Mouse (Mus musculus) intestine, embryonic 16.5 days (tissue): Measurements from ENCODE around the gene Foxp1. TPM values are rescaled to one million over a fixed set of nuclear protein-coding genes. Genes with fewer than 3 reads are reported as not detected.

Experiments used
- ATAC-seq: fragments of 200-750 bp; cut with Nextera tagmentation; 2 replicates; pipeline ENCODE4 v1.8.0; 2017; ENCODE audit warnings: moderate TSS enrichment, moderate library complexity
- H3K27ac ChIP-seq: fragments of 300-500 bp; sonication (generic); 2 replicates; pipeline ENCODE4 v1.5.1; 2014; ENCODE audit warnings: mild to moderate bottlenecking, low read length
- H3K27me3 ChIP-seq: fragments of 300-500 bp; sonication (generic); replicated peaks from 2 replicates; pipeline ENCODE4 v1.6.1; 2014; ENCODE audit warnings: low read length, control low read depth, mixed read lengths; ENCODE audit not compliant: control insufficient read depth, insufficient read depth
- H3K36me3 ChIP-seq: fragments of 300-500 bp; sonication (generic); 2 replicates; pipeline ENCODE4 v1.6.1; 2014; ENCODE audit warnings: low read length, control low read depth; ENCODE audit not compliant: control insufficient read depth, insufficient read depth
- H3K4me1 ChIP-seq: fragments of 300-500 bp; sonication (generic); 2 replicates; pipeline ENCODE4 v1.6.1; 2014; ENCODE audit warnings: low read length, control low read depth, mixed read lengths; ENCODE audit not compliant: control insufficient read depth, insufficient read depth
- H3K4me2 ChIP-seq: fragments of 300-500 bp; sonication (generic); 2 replicates; pipeline ENCODE4 v1.6.1; 2014; ENCODE audit warnings: low read depth, low read length, control low read depth
- H3K4me3 ChIP-seq: fragments of 300-500 bp; sonication (generic); 2 replicates; pipeline ENCODE4 v1.5.1; 2014; ENCODE audit warnings: mild to moderate bottlenecking, low read length
- H3K9ac ChIP-seq: fragments of 300-500 bp; sonication (generic); 2 replicates; pipeline ENCODE4 v1.6.1; 2014; ENCODE audit warnings: low read depth, low read length
- H3K9me3 ChIP-seq: fragments of 300-500 bp; sonication (generic); 2 replicates; pipeline ENCODE4 v1.6.1; 2016; ENCODE audit warnings: low read length, control low read depth; ENCODE audit not compliant: control insufficient read depth
- WGBS: fragments of 180-500 bp; shearing (Covaris S2); extraction: QIAGEN DNeasy Blood & Tissue Kit; methylation state at CpG from one replicate; pipeline ENCODE4 v1.1.7; 2014; 5-methylcytosine and 5-hydroxymethylcytosine counted together
- polyA plus RNA-seq: library from polyadenylated mRNA; unstranded; fragments of >200 nt; fragmentation: Nextera tagmentation; extraction: Ambion mirVana; gene quantifications from 2 replicates; pipeline ENCODE4 v1.2.1, GENCODE M21; 2015

Gene Foxp1
- polyA plus RNA-seq, 1 experiment from 2014 or later, result 74.8 TPM

DNA sequence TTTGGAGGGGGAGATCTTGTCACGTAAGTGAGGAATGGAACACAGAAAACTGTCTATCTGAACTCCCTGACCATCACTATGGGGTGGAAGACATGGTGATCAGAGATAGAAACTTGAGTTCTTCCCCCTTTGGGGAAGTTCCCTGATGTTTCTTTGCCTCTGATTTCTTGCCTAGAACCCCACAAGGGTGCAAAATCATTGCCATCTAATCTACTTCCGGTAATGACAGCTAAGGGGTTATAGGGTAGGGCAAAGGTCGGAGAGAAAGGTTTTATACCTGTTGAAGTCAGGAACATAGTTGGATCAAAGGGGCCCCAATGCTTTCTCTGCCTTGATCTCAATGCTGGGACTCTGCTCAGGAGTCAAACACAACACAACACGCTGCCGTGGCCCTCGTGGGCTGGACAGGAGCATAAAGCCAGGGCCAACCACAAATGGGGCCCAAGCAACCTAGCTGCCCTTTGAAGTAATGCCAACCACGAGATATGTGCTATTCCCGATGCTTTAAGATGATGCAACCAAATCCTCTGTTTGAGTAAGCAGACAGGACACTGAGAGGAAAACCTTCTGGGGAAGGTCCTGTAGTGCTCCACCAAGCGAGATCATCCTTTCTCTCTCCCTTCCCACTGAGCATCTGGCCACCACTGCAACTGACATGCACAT, 163.4 kb downstream of the Foxp1 start:
- H3K4me1 ChIP-seq, result peaks cover 12% of the 10 kb centered on the region
- H3K36me3 ChIP-seq, result no peaks in the 10 kb centered on the region
- 67% methylated on average over 9 of the region's 9 CpGs for WGBS
- no peaks in the 10 kb centered on the region for H3K27me3 ChIP-seq
- no peak overlapping the region for H3K4me3 ChIP-seq
- H3K9ac ChIP-seq, result no peak overlapping the region
- no peak overlapping the region for H3K4me2 ChIP-seq
- no peaks in the 10 kb centered on the region for H3K9me3 ChIP-seq
- ATAC-seq, result peak; percentile 34; the same call in 1 of the 2 replicates
- no peak overlapping the region for H3K27ac ChIP-seq

DNA sequence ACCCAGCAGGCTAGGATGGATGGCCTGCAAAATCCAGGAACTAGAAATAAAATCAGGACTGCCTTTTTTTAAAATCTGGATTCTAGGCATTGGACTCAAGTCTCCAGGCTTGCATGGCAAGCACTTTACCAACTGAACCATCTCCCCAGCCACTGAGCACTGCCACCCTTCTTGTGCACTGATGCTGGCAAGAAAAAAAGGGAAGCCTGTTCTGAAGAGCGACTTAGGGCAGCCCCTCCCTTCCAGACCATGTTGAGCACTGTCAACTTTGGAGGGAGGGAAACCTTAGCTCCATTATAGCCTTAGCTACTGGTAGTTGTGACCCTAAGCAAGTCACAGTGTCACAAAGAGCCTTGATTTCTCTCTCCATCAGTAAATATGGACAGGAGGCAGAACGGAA, 164.6 kb downstream of the Foxp1 start:
- no peak overlapping the region for H3K9ac ChIP-seq
- H3K9me3 ChIP-seq, result no peaks in the 10 kb centered on the region
- 86% methylated on average over 2 of the region's 2 CpGs for WGBS
- no peak overlapping the region for H3K4me2 ChIP-seq
- no peak overlapping the region for H3K27ac ChIP-seq
- H3K4me3 ChIP-seq, result no peak overlapping the region
- no peaks in the 10 kb centered on the region for H3K27me3 ChIP-seq
- H3K4me1 ChIP-seq, result peaks cover 12% of the 10 kb centered on the region
- no peaks in the 10 kb centered on the region for H3K36me3 ChIP-seq
- no peak for ATAC-seq

DNA sequence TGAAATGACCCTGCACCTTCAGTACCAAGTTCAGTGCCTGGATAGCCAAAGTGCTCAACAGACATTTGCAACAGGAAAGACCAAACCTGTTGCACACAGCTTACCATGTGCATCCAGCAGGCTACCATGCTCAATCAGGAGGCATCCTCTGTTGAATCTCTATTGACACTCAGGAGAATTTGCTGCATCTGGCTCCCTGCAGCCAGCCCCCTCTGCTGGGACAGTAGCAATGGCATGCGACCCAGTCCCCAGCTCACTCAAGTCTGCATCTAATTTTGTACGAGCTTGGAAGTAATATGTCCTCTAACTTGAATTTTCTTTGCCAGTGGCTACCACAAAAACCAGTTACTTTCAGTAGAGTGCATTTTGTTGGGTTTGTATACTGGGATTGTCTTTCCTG, 168.2 kb downstream of the Foxp1 start:
- no peak overlapping the region for H3K4me3 ChIP-seq
- no peaks in the 10 kb centered on the region for H3K27me3 ChIP-seq
- H3K4me1 ChIP-seq, result peaks cover 10% of the 10 kb centered on the region
- no peak overlapping the region for H3K9ac ChIP-seq
- 65% methylated on average over 2 of the region's 2 CpGs for WGBS
- ATAC-seq, result no peak
- no peak overlapping the region for H3K4me2 ChIP-seq
- no peak overlapping the region for H3K27ac ChIP-seq
- H3K36me3 ChIP-seq, result no peaks in the 10 kb centered on the region
- H3K9me3 ChIP-seq, result no peaks in the 10 kb centered on the region

DNA sequence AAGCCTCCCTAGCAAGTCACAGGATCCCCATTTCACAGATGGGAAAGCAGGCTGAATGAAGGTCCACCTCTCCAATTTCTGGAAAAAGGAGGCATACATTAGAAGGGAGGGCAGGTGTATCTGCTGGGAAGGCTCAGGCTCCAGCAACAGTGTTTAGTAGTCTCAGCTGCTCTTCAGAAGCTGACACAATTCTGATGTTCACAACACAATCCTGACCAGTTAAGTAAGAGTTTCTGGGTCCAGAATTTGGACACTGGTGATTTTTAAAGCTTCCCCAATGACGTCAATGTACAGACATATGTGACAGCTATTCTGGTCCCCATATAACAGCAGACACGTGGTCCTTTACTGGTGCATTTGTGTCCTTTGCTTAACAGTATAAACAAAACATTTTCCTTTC, 169.1 kb downstream of the Foxp1 start:
- WGBS, result 60% methylated on average over 2 of the region's 2 CpGs
- no peak overlapping the region for H3K4me2 ChIP-seq

DNA sequence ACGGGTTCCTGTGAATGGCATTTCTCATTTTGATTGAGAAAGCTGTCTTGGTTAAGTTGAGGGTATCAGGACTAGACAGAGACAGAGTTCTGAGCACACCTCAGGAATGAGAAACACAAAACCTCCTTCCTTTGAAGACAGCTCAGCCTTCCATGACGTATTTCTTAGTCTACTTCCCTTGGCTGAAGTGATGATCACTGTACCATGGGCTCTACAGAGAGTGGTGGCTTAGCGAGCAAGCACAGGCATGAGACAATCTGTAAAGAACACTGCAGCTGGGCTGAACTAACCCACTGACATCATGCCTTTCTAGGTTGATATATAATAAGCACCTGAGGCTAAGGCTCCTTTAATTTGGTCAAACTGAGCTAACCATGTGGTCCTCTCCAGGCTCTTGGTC, 172.0 kb downstream of the Foxp1 start:
- no peak overlapping the region for H3K27ac ChIP-seq
- H3K36me3 ChIP-seq, result no peaks in the 10 kb centered on the region
- 0 out of 2 replicates have a peak, but pooled peaks cover 2% of the 10 kb centered on the region for H3K4me1 ChIP-seq
- 57% methylated on average over 3 of the region's 3 CpGs for WGBS
- H3K9me3 ChIP-seq, result no peaks in the 10 kb centered on the region
- no peak overlapping the region for H3K4me2 ChIP-seq
- H3K4me3 ChIP-seq, result no peak overlapping the region
- H3K9ac ChIP-seq, result no peak overlapping the region
- H3K27me3 ChIP-seq, result no peaks in the 10 kb centered on the region
- ATAC-seq, result no peak

More for the DNA sequence above, 169.1 kb downstream of the Foxp1 start:
- no peak overlapping the region for H3K9ac ChIP-seq
- 0 out of 2 replicates have a peak, but pooled peaks cover 2% of the 10 kb centered on the region for H3K4me1 ChIP-seq
- no peak overlapping the region for H3K4me3 ChIP-seq
- no peaks in the 10 kb centered on the region for H3K27me3 ChIP-seq
- H3K27ac ChIP-seq, result no peak overlapping the region
- H3K36me3 ChIP-seq, result no peaks in the 10 kb centered on the region
- ATAC-seq, result no peak
- no peaks in the 10 kb centered on the region for H3K9me3 ChIP-seq

DNA sequence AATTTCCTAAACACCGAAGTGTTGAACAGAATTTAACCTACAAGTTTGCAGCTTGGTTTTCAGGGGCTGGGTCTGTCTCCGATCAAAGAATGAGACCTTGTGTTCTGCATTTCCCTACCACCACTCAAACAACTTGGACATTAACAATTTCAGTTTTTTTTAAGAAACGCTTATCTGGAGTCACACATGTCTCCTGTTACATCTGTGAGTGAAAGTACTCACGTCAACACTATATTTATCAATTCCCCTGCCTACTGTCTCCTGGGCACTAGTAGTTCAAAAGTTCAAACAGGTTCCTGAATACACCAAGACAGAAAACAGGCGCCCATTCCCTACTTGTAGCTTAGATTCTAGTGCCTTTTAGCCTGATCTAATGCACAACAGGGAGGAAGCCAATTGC, 172.4 kb downstream of the Foxp1 start:
- Histone ChIP-seq H3K27ac (no peak overlapping the region), H3K27me3 (no peaks in the 10 kb centered on the region), H3K36me3 (no peaks in the 10 kb centered on the region), H3K9ac (no peak overlapping the region), H3K9me3 (no peaks in the 10 kb centered on the region), H3K4me3 (no peak overlapping the region), H3K4me2 (no peak overlapping the region), H3K4me1 (no peaks in the 10 kb centered on the region)
- 64% methylated on average over 5 of the region's 5 CpGs for WGBS
- ATAC-seq, result no peak

DNA sequence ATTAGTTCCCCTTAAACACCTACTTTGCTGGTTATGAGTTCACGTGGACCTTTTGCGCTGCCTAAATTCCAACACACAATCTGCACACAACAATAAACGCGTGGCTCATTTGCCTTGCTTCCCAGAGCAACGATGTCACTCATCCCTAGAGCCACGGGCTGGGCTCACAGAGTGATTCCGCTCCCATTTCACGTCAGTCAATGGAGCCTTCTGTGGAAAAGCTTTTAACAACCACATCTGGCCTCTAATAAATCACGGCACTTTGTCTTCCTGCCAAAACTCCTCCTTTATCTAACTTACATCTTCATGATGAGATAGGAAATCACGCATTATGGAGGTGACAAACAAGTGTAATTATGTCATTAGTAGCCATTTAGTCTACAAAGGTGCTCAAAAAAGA, 174.7 kb downstream of the Foxp1 start:
- no peak for ATAC-seq
- H3K9ac ChIP-seq, result no peak overlapping the region
- no peak overlapping the region for H3K27ac ChIP-seq
- 51% methylated on average over 10 of the region's 10 CpGs for WGBS
- H3K9me3 ChIP-seq, result no peaks in the 10 kb centered on the region
- H3K4me1 ChIP-seq, result peaks cover 3% of the 10 kb centered on the region; the same call in 1 of the 2 replicates
- H3K27me3 ChIP-seq, result no peaks in the 10 kb centered on the region
- H3K4me2 ChIP-seq, result no peak overlapping the region
- H3K36me3 ChIP-seq, result no peaks in the 10 kb centered on the region
- H3K4me3 ChIP-seq, result no peak overlapping the region

DNA sequence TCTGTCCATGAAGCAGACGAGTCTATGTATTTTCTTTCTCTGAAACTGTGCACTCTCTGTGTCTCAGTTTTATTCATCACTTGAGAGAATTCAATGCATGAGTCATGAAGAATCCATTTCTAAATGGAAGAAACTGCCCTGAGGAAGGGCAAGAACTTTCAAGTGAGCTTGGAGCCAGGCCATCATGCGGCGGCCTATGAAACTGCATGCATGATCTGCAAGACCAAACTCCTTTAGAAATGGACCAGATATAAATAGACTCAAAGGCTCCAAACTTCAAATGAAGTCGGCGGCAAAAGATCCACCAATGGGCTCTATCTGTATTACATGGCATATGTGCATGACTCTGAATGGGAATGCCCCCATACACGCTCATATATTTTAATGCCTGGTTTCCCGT, 177.6 kb downstream of the Foxp1 start:
- no peak for ATAC-seq
- Histone ChIP-seq H3K4me1 (peaks cover 3% of the 10 kb centered on the region; the same call in 1 of the 2 replicates), H3K4me3 (no peak overlapping the region), H3K4me2 (no peak overlapping the region), H3K27ac (no peak overlapping the region), H3K9me3 (no peaks in the 10 kb centered on the region), H3K27me3 (no peaks in the 10 kb centered on the region), H3K9ac (no peak overlapping the region), H3K36me3 (no peaks in the 10 kb centered on the region)
- WGBS, result 94% methylated on average over 7 of the region's 7 CpGs

DNA sequence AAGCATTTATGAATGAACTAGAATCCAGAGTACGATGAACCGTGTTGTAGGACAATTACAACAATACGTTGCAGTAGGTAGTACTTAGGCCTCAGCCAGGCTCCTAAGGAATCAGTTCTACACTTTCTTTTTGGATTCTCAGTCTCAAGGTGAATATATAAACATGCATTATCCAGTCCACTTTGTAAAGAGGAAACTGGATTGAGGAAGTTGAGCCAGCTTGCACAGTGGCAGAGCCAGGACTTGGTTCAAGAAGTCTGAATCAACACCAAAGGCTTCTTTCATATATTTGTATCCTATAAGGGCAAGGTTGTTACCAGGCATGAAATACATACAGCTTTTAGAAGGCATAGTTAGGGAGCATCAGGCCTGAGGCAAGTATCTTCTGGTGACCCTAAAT, 178.2 kb downstream of the Foxp1 start:
- Histone ChIP-seq H3K27ac (no peak overlapping the region), H3K27me3 (no peaks in the 10 kb centered on the region), H3K4me1 (peaks cover 6% of the 10 kb centered on the region), H3K36me3 (no peaks in the 10 kb centered on the region), H3K4me3 (no peak overlapping the region), H3K9me3 (no peaks in the 10 kb centered on the region), H3K4me2 (no peak overlapping the region), H3K9ac (no peak overlapping the region)
- WGBS, result 79% methylated on average over 3 of the region's 3 CpGs
- ATAC-seq, result no peak

DNA sequence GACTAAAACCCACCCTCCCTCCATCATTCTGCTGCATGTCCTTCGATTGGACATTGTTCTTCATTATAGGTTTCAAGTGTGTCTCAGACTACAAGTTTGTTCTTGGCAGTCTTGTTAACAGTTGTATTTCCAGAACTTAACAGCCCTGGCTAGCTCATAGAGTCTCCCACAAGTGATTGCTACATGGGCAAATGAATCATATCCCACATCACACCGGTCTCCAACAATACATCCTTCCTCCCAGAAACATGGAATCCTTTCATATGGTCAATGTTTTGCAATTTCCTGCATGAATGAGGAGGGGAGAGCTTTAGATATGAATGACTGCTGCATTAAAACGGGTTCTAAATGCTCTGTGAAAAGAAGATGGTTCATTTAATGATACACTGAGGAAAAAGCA, 178.7 kb downstream of the Foxp1 start:
- Histone ChIP-seq H3K4me3 (no peak overlapping the region), H3K9me3 (no peaks in the 10 kb centered on the region), H3K36me3 (no peaks in the 10 kb centered on the region), H3K27me3 (no peaks in the 10 kb centered on the region), H3K4me2 (no peak overlapping the region), H3K9ac (no peak overlapping the region), H3K27ac (no peak overlapping the region), H3K4me1 (peaks cover 10% of the 10 kb centered on the region)
- 83% methylated on average over 3 of the region's 3 CpGs for WGBS
- ATAC-seq, result no peak
